Mouse (Mus musculus) kidney, embryonic 14.5 days (tissue): ENCODE data around the gene Fam183b. TPM values are rescaled to one million over a fixed set of nuclear protein-coding genes. Genes with fewer than 3 reads are reported as not detected.
"Not testable (repeated sequence)": the region's sequence is repeated elsewhere in the genome, so short reads cannot be mapped to it uniquely, and the experiment has no call there.

Experiments used
- ATAC-seq: fragments of 200-750 bp; cut with Nextera tagmentation; 2 replicates; pipeline ENCODE4 v1.8.0; 2017; ENCODE audit warnings: moderate number of reproducible peaks, mild to moderate bottlenecking, moderate TSS enrichment, moderate library complexity; ENCODE audit not compliant: low FRiP score, low TSS enrichment
- H3K27ac ChIP-seq: fragments of 300-500 bp; sonication (generic); 2 replicates; pipeline ENCODE4 v1.5.1; 2014; ENCODE audit warnings: low read depth, mild to moderate bottlenecking, low read length, moderate library complexity, mixed read lengths
- H3K27me3 ChIP-seq: fragments of 300-500 bp; sonication (generic); 2 replicates; pipeline ENCODE4 v1.6.1; 2014; ENCODE audit warnings: mild to moderate bottlenecking, low read length; ENCODE audit not compliant: control insufficient read depth, insufficient read depth
- H3K36me3 ChIP-seq: fragments of 300-500 bp; sonication (generic); 2 replicates; pipeline ENCODE4 v1.6.1; 2014; ENCODE audit warnings: low read length, mixed read lengths; ENCODE audit not compliant: control insufficient read depth, insufficient read depth
- H3K4me1 ChIP-seq: fragments of 300-500 bp; sonication (generic); 2 replicates; pipeline ENCODE4 v1.6.1; 2014; ENCODE audit warnings: low read length, mixed read lengths; ENCODE audit not compliant: control insufficient read depth, insufficient read depth
- H3K4me2 ChIP-seq: fragments of 300-500 bp; sonication (generic); replicated peaks from 2 replicates; pipeline ENCODE4 v1.6.1; 2014; ENCODE audit warnings: low read depth, mild to moderate bottlenecking, low read length
- H3K4me3 ChIP-seq: fragments of 300-500 bp; sonication (generic); 2 replicates; pipeline ENCODE4 v1.5.1; 2014; ENCODE audit warnings: mild to moderate bottlenecking, low read length
- H3K9ac ChIP-seq: fragments of 300-500 bp; sonication (generic); 2 replicates; pipeline ENCODE4 v1.6.1; 2014; ENCODE audit warnings: low read depth, mild to moderate bottlenecking, low read length, moderate library complexity
- H3K9me3 ChIP-seq: fragments of 300-500 bp; sonication (generic); 2 replicates; pipeline ENCODE4 v1.6.1; 2016; ENCODE audit warnings: low read length; ENCODE audit not compliant: control insufficient read depth
- WGBS: fragments of 180-500 bp; shearing (Covaris S2); extraction: QIAGEN DNeasy Blood & Tissue Kit; methylation state at CpG from one replicate; pipeline ENCODE4 v1.1.7; 2014; 5-methylcytosine and 5-hydroxymethylcytosine counted together
- polyA plus RNA-seq: library from polyadenylated mRNA; unstranded; fragments of >200 nt; fragmentation: Nextera tagmentation; extraction: Ambion mirVana; gene quantifications from 2 replicates; pipeline ENCODE4 v1.2.1, GENCODE M21; 2014

Gene Fam183b
- polyA plus RNA-seq, 1 experiment from 2014 or later = not detected

- Histone ChIP-seq H3K27me3 (no peaks in the 10 kb centered on the region), H3K4me3 (no peak overlapping the region), H3K36me3 (no peaks in the 10 kb centered on the region), H3K9ac (no peak overlapping the region), H3K4me1 (no peaks in the 10 kb centered on the region), H3K27ac (no peak overlapping the region), H3K4me2 (no peak overlapping the region), H3K9me3 (no peaks in the 10 kb centered on the region)
- no peak for ATAC-seq
- WGBS = 81% methylated on average over 8 of the region's 8 CpGs
Observed at GRCm38 (mm10) chr11:58788346-58788745, 13.4 kb downstream of the Fam183b start.

DNA sequence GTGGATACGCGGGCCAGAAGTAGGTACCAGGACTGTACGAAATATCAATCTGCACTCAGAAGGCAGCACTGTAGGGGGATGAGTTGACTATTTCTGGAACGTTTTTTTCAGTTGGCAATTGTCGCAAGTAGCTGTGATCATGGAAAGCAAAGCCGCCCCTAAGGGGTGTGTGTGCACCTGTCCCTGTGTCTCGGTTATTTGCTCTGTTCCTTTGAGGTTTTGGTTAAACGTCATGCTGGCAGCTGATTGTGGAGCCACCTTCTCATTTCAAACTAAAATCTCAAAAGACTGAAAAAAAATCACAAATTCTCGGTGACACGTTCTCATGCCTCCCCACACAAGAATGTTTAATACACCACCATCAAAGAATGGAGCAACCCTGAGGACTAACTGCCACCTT is 14.1 kb downstream of the Fam183b start:
- H3K9ac ChIP-seq = no peak overlapping the region
- H3K4me2 ChIP-seq = no peak overlapping the region
- no peaks in the 10 kb centered on the region for H3K9me3 ChIP-seq
- 90% methylated on average over 10 of the region's 10 CpGs for WGBS
- no peak overlapping the region for H3K27ac ChIP-seq
- no peak overlapping the region for H3K4me3 ChIP-seq
- no peaks in the 10 kb centered on the region for H3K36me3 ChIP-seq
- ATAC-seq = no peak
- H3K27me3 ChIP-seq = no peaks in the 10 kb centered on the region
- H3K4me1 ChIP-seq = no peaks in the 10 kb centered on the region

DNA sequence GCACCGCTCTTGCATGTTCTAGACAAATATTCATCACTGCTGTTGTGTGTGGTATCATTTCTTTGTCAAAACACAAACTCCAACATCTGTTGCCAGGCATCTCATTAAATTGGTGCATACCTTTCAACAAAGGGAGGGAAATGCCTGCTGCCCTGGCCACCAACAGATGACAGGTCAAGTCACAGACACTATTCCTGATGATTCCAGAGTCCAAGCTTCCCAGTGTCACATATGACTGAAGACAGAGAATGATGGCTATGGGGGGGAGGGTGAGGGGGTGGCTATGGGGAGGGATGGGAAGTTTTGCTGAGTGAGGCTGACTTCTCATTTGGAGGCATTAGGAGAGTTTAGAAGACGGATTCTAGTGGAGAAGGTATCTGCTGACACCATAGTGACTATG is 17.6 kb downstream of the Fam183b start:
- no peak for ATAC-seq
- H3K4me2 ChIP-seq = no peak overlapping the region
- no peaks in the 10 kb centered on the region for H3K9me3 ChIP-seq
- no peak overlapping the region for H3K27ac ChIP-seq
- no peak overlapping the region for H3K9ac ChIP-seq
- no peak overlapping the region for H3K4me3 ChIP-seq
- no peaks in the 10 kb centered on the region for H3K36me3 ChIP-seq
- H3K27me3 ChIP-seq = no peaks in the 10 kb centered on the region
- 84% methylated on average over 2 of the region's 2 CpGs for WGBS
- H3K4me1 ChIP-seq = no peaks in the 10 kb centered on the region

GRCm38 (mm10) chr11:58782480-58783089 is 19.2 kb downstream of the Fam183b start, which contains the start of gene Olfr314:
Gene Olfr314, plus strand, starts transcription at chr11:58782952.
- 77% methylated on average over 6 of the region's 6 CpGs for WGBS
- Histone ChIP-seq H3K9ac (no peak within 1 kb of the TSS), H3K27ac (no peak within 1 kb of the TSS), H3K36me3 (no peaks in the 10 kb centered on the region), H3K9me3 (no peaks in the 10 kb centered on the region), H3K4me3 (no peak within 1 kb of the TSS), H3K4me1 (no peaks in the 10 kb centered on the region), H3K27me3 (no peaks in the 10 kb centered on the region), H3K4me2 (no peak within 1 kb of the TSS)
- no peak for ATAC-seq

DNA sequence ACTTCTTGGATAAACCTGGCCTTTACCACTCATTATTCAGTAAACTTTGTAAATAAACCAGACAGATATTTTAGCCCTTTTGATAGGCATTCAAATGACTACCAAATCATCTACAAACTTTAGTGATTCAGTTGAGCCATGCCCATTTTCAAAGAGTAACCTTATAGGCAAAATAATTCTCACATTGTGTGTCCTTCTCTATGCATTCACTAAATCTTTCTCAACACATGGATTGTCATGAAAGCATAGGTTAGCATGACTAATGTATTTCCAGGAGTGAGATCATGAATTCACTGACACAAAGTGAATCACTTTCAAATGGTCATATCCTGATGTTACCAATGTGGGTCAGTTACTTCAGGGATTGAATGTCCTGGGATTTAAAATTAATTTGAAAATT is 28.9 kb downstream of the Fam183b start, which contains the start of gene Olfr315:
Gene Olfr315, plus strand, starts transcription at position 301 of the 400 bp plus-strand sequence.
- Histone ChIP-seq H3K4me1 (no peaks in the 10 kb centered on the region), H3K9me3 (no peaks in the 10 kb centered on the region), H3K27me3 (no peaks in the 10 kb centered on the region), H3K27ac (no peak within 1 kb of the TSS), H3K4me2 (no peak within 1 kb of the TSS), H3K36me3 (no peaks in the 10 kb centered on the region), H3K9ac (no peak within 1 kb of the TSS), H3K4me3 (no peak within 1 kb of the TSS)
- ATAC-seq = no peak

- H3K27ac ChIP-seq = no peak within 1 kb of the TSS
- no peaks in the 10 kb centered on the region for H3K4me1 ChIP-seq
- H3K36me3 ChIP-seq = no peaks in the 10 kb centered on the region
- no peak within 1 kb of the TSS for H3K9ac ChIP-seq
- H3K27me3 ChIP-seq = no peaks in the 10 kb centered on the region
- WGBS = 84% methylated on average over 2 of the region's 2 CpGs
- H3K4me3 ChIP-seq = no peak within 1 kb of the TSS
- no peaks in the 10 kb centered on the region for H3K9me3 ChIP-seq
- no peak within 1 kb of the TSS for H3K4me2 ChIP-seq
- no peak for ATAC-seq
Observed at GRCm38 (mm10) chr11:58752434-58752833, 49.3 kb downstream of the Fam183b start, which contains the start of gene Olfr316. Gene Olfr316, plus strand, starts transcription at chr11:58752734.

GRCm38 (mm10) chr11:58751096-58751495 is 50.7 kb downstream of the Fam183b start:
- WGBS = 90% methylated on average over 18 of the region's 18 CpGs
- not testable (repeated sequence) for H3K36me3 ChIP-seq, H3K4me3 ChIP-seq, ATAC-seq, H3K4me2 ChIP-seq, H3K9me3 ChIP-seq, H3K4me1 ChIP-seq, H3K27me3 ChIP-seq, H3K27ac ChIP-seq, H3K9ac ChIP-seq

Other genes starting within 250 kb of the Fam183b start
- 0.07 and 0.18 TPM in 2 replicates for gene Olfr328, start 246.3 kb downstream of the Fam183b start, polyA plus RNA-seq
- gene Olfr224, start 231.4 kb downstream of the Fam183b start, polyA plus RNA-seq = not detected in 2 replicates
- gene Olfr325, start 224.2 kb downstream of the Fam183b start, polyA plus RNA-seq = not detected in 2 replicates
- not detected in 2 replicates for gene Olfr324, start 206.8 kb downstream of the Fam183b start, polyA plus RNA-seq
- not detected in 2 replicates for gene 2210407C18Rik, start 185.9 kb downstream of the Fam183b start, polyA plus RNA-seq
- gene Olfr323, start 171.5 kb downstream of the Fam183b start, polyA plus RNA-seq = not detected in 2 replicates
- not detected in 2 replicates for gene Trim58, start 161.5 kb downstream of the Fam183b start, polyA plus RNA-seq
- gene Olfr322, start 143.2 kb downstream of the Fam183b start, polyA plus RNA-seq = 0.07 TPM in 1 of 2 replicates, not detected in the other
- gene Olfr320, start 120.9 kb downstream of the Fam183b start, polyA plus RNA-seq = not detected in 2 replicates
- not detected in 2 replicates for gene Olfr319, start 102.8 kb downstream of the Fam183b start, polyA plus RNA-seq
- not detected in 2 replicates for gene Olfr318, start 77.9 kb downstream of the Fam183b start, polyA plus RNA-seq
- gene Olfr317, start 62.7 kb downstream of the Fam183b start, polyA plus RNA-seq = not detected in 2 replicates
- gene Olfr316, start 49.2 kb downstream of the Fam183b start, polyA plus RNA-seq = not detected in 2 replicates
- not detected in 2 replicates for gene Olfr315, start 28.8 kb downstream of the Fam183b start, polyA plus RNA-seq
- not detected in 2 replicates for gene Olfr314, start 19.0 kb downstream of the Fam183b start, polyA plus RNA-seq
- not detected in 2 replicates for gene Olfr313, start 13.0 kb upstream of the Fam183b start, polyA plus RNA-seq
- gene Olfr312, start 27.3 kb upstream of the Fam183b start, polyA plus RNA-seq = not detected in 2 replicates
- gene Olfr311, start 37.3 kb upstream of the Fam183b start, polyA plus RNA-seq = not detected in 2 replicates
- gene Gm12258, start 45.2 kb upstream of the Fam183b start, polyA plus RNA-seq = 5.9 and 10.7 TPM in 2 replicates
- 6.4 and 8.8 TPM in 2 replicates for gene 2810021J22Rik, start 65.3 kb upstream of the Fam183b start, polyA plus RNA-seq
- gene Zfp39, start 102.3 kb upstream of the Fam183b start, polyA plus RNA-seq = 5.0 and 9.6 TPM in 2 replicates
- 0.09 TPM in 1 of 2 replicates, not detected in the other for gene Btnl10, start 115.9 kb upstream of the Fam183b start, polyA plus RNA-seq
- 229 and 304 TPM in 2 replicates for gene Rnf187, start 137.0 kb upstream of the Fam183b start, polyA plus RNA-seq
- 29.9 and 146 TPM in 2 replicates for gene Hist3h2ba, start 147.0 kb upstream of the Fam183b start, polyA plus RNA-seq
- gene Hist3h2a, start 152.7 kb upstream of the Fam183b start, polyA plus RNA-seq = 31.8 and 32.7 TPM in 2 replicates
- gene Trim17, start 152.7 kb upstream of the Fam183b start, polyA plus RNA-seq = 0.63 and 0.65 TPM in 2 replicates
- gene Trim11, start 176.1 kb upstream of the Fam183b start, polyA plus RNA-seq = 16.7 and 19.8 TPM in 2 replicates